Mouse (Mus musculus): ENCODE measurements at regions not wholly inside any gene's neighbourhood (a gene's known extent, or its start where the extent isn't known, plus 50 kb on each side); places are given as distances from the start of the nearest gene placed in this dataset.

- TF ChIP-seq EP300 (IDR thresholded peaks at IDR 0.05; ENCODE audit: low read depth) (no peak), CTCF (IDR thresholded peaks at IDR 0.05; ENCODE audit: low read depth) (no peak)
These were observed 135.6 kb upstream of the Pls3 start for GRCm38 (mm10) chrX:76010631-76011030.
